Mouse (Mus musculus) splenic B cell, adult 2 months (primary cell): Measurements from ENCODE around the gene Gm49601.

ENCODE experiments used
- DNase-seq: peaks from one replicate; pipeline ENCODE4 v3.0.0-alpha.2; 2011; ENCODE audit warnings: low read depth, low spot score
- H3K27me3 ChIP-seq: 2 replicates; pipeline ENCODE4 v1.6.1; 2012; ENCODE audit warnings: mild to moderate bottlenecking, low read length, moderate library complexity, mixed read lengths; ENCODE audit not compliant: control insufficient read depth, poor library complexity, insufficient read depth, severe bottlenecking
- H3K36me3 ChIP-seq: 2 replicates; pipeline ENCODE4 v1.6.1; 2012; ENCODE audit warnings: mild to moderate bottlenecking, low read length, moderate library complexity, mixed read lengths; ENCODE audit not compliant: control insufficient read depth, poor library complexity, insufficient read depth, severe bottlenecking

The Gm49601 gene

DNA sequence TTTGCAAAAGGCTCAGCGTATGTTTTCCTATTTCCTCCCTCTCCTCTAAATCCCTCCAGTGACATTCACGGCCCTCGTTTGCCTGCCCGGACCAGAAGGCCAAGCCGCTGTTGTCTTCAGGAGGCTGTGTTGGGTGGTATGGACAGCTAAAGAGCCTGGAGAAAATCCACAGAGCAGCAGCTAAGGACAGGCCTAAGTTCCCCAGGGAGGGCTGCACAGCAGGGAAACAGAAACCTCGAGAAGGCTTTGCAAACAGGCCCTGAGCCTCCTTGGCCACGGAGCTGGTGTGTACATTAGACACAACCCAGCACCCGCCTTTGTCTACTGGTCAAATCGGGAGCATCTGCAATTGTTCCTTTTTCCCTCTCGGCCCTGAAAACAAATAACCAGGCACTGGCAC lies 40.6 kb downstream of the Gm49601 start:
- no peaks in the 10 kb centered on the region for H3K36me3 ChIP-seq
- peaks cover 4% of the 10 kb centered on the region; the same call in 1 of the 2 replicates for H3K27me3 ChIP-seq
- no peak for DNase-seq

DNA sequence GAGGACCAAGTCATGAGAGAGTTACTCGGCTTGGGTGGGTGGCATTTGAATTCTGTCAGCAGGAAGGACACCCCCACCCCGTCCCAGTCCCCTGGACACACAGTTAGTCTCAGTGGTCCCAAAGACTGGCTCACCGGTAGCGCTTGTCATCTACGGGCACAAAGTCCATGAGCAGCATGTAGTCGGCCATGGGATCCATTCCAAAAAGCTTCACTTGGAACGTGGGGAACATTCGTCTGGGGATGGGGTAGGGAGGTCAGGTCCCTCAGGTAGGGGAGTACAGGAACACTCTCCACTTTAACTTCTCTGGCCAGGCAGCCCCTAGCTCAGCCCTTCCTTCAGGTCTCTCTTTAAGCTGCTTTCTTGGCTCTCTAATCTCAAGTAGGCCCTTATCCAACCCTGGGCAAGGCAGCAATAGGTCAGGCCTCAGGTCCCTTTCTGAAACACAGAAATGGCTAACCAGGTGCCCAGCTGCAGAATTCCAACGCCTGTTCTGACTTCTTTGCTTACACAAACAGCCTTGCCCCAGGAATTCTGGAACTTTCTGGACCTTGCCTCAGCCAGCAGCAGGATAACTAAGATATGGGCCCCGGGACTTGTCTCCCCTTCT lies 41.2 kb downstream of the Gm49601 start:
- Histone ChIP-seq H3K36me3 (no peaks in the 10 kb centered on the region), H3K27me3 (peaks cover 4% of the 10 kb centered on the region; the same call in 1 of the 2 replicates)
- DNase-seq, result no peak

DNA sequence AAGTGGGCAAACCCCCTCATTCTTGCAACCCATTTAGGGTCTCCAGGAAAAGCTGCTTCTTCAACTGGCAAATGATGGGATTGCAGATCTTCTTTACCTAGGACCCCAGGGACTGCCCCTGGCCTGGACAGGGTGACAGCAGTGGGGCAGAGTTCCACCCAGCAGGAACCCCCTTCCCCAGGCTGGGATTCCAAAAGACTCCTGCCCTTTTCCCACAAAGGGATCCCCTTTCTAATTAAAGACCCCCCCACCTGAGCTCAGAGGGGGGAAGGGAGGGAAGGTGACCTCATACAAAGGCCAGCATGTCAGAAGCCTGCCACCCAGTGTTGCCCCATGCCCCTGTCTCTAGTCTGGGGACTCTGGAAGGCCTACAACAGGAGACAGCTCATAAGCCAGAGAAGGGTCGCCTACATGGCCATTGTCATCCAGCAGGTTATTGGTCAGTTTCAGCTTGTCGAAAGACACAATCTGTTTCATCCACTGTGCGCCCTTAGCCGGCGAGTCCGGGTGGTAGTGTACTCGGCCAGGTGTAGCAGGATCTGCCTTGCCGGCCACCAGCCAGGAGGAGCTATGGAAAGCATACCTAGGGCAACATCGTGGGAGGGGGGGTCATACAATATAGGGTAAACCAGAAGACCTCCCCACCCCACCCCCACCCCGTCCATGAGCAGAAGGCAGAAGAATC lies 42.4 kb downstream of the Gm49601 start:
- H3K27me3 ChIP-seq, result peaks cover 4% of the 10 kb centered on the region; the same call in 1 of the 2 replicates
- DNase-seq, result no peak
- no peaks in the 10 kb centered on the region for H3K36me3 ChIP-seq

DNA sequence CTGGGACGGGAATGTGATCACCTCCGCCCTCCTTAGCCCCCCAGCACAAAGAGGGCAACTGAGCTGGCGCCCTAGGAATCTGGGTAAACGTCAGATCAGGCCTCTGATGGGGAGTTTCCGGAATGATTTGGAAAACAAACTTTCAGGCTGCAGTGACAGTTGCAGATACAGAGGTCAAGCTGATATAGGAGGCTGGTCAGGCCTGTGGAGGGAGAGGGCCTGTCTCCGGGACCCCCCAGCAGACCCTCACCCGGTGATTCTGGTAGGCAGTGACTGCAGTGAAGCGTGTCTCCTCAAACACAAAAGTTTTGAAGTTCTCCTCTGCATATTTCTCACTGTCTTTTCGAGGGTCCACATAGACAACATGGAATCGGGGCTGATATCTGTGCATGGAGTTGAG lies 43.1 kb downstream of the Gm49601 start:
- DNase-seq, result no peak
- H3K27me3 ChIP-seq, result peaks cover 4% of the 10 kb centered on the region; the same call in 1 of the 2 replicates
- no peaks in the 10 kb centered on the region for H3K36me3 ChIP-seq

DNA sequence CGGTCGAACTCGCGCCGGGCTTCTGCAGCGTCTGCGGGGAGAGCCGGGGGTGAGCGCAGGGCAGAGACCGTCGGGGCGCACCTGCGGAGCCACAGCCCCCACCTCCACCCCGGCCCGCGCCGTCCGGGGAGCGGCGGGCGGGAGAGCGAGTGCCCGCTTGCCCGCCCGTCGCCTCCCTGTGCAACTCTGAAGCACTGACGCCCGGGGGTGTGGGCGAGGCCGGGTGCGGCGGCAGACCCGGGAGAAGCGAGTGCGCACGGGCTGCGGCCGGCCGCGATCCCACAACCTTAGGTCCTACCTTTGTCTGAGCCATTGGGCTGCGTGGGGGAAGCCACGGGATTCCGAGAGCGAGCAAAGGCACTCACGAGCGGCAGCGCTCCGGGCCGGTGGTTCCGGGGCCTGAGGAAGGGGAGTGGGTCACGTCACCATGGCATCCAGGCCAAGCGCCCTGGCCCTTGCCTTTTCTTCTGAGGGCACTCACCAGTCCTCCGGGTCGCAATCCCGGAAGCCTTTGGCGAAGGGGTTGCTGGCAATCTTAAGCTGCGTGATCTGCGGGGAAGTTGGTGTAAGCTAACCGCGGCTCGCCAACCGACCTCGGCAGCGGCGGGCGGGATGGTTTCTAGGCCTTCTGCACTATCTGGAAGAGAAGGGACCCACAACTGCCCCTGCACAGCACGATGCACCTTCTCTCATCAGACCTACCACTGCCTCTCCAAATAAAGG lies 43.6 kb downstream of the Gm49601 start:
- Histone ChIP-seq H3K36me3 (no peaks in the 10 kb centered on the region), H3K27me3 (peaks cover 2% of the 10 kb centered on the region; the same call in 1 of the 2 replicates)
- DNase-seq, result no peak

DNA sequence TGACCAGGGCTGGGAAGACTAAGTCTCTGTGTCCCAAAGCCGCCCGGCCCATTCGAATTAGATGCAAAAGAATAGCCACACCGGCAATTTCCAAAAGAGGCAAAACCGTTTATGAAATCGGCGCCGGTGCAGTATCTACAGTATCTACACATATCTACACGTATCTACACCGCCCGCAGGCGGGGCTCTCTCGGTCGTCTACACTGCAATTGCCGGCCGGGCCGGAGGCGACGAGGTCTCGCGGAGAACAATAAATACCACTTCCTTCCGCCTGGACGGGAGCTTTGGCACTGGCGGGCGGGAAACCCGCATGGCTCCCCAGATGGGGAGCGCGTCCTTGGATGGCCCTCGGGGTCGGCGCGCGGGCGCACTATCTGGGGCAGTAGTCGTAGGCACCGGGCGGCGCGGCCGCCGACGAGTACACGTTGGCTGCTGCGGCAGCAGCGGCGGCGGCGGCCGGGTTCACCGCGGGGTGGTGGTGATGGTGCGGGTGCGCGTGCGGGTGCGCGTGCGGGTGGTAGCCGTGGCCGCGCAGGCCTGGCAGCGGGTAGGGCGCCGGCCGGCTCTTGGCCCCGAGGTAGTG lies 44.5 kb downstream of the Gm49601 start:
- no peaks in the 10 kb centered on the region for H3K36me3 ChIP-seq
- H3K27me3 ChIP-seq, result 0 out of 2 replicates have a peak, but pooled peaks cover 2% of the 10 kb centered on the region
- no peak for DNase-seq

DNA sequence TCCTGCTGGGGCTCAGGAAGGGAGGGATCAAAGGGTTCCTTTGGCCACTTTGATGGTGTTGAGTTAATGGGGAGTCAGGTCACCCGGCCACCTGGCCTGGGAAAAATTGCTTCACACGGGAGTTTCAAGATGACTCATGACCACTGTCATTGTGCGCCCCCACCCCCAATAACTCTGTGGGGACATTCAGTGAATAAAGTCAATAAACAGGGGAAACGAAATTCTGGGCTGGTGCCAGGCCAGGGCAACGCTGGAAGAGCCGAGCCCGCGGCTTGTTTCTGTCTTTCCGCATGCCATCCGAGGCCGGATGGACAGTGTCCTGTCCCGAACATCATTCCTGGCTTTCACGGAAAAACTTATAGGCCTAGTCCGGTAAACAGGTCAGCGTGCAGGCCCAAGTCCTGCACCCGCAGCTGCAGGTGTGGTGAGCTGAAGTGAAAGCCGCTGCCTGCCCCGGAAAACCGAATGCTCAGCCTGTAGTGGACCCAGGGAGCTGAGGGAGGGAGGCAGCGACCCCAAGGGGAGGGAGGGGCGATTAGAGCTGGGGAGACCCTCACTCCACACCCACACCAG lies 45.1 kb downstream of the Gm49601 start:
- Histone ChIP-seq H3K27me3 (0 out of 2 replicates have a peak, but pooled peaks cover 2% of the 10 kb centered on the region), H3K36me3 (no peaks in the 10 kb centered on the region)
- DNase-seq, result no peak

DNA sequence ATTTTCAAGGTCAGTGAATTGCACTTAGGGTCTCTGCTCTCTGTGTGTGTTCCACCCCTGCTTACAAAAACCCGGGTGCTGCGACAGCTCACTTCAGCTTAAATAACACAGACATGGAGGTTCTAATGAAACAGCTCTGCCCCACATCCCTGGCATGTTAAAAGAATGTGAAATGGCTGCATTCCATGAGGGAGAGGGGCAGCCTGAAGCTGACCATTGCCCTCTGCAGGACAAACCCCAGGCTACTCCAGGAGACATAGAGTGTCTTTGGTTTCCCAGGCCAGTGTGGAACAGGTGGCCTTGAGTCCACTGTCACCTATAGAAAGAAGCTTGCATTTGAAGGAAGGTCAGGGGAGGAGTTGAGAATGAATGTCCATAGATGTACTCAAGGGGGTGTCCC lies 45.8 kb downstream of the Gm49601 start:
- no peaks in the 10 kb centered on the region for H3K36me3 ChIP-seq
- DNase-seq, result no peak
- 0 out of 2 replicates have a peak, but pooled peaks cover 2% of the 10 kb centered on the region for H3K27me3 ChIP-seq

DNA sequence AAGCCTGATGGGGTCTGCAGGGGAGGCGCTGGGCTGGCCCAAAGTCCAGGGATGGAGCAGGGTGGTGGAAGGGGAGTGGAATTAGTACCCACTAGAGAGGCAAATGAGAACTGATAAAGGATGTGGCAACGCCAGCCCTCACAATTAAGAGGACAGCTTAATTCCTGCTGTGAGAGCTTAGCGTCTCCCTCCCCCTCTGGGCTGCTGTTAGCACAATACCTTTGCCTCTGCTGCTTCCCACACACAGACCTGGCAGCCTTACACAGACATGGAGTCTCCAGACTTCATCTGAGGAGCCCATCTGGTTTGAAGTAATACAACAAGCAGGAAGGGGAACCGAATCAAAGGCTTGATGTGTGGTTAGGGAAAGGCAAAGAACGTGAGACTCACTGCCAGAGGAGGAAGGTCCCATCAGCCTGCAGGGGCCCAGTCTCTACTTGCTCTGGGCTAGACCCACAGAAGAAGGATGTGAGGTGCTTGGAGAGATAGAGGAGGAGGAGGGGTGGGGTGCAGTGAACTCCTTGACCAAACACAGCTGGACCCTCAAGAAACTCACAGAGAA lies 48.5 kb downstream of the Gm49601 start:
- 0 out of 2 replicates have a peak, but pooled peaks cover 2% of the 10 kb centered on the region for H3K27me3 ChIP-seq
- no peak for DNase-seq

DNA sequence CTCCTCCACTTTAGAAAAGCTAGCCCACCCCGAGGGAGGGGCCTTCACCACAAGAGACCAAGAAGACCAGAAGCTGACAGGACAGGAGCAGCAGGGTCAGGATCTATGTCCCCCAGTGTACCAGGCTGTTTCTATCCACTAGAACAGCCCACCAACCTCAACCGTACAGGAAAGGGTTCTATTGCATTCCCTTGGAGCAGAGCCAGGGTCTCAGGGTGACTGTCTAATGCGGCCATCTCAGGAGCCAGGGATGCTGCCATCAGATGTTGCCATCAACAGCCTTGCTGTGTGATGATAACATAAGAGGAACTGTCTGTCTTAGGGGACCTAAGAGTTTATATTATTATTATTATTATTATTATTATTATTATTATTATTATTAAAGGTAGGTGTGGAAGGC lies 49.2 kb downstream of the Gm49601 start:
- no peak for DNase-seq
- Histone ChIP-seq H3K27me3 (0 out of 2 replicates have a peak, but pooled peaks cover 2% of the 10 kb centered on the region), H3K36me3 (no peaks in the 10 kb centered on the region)

More for the DNA sequence above, 48.5 kb downstream of the Gm49601 start:
- no peaks in the 10 kb centered on the region for H3K36me3 ChIP-seq

DNA sequence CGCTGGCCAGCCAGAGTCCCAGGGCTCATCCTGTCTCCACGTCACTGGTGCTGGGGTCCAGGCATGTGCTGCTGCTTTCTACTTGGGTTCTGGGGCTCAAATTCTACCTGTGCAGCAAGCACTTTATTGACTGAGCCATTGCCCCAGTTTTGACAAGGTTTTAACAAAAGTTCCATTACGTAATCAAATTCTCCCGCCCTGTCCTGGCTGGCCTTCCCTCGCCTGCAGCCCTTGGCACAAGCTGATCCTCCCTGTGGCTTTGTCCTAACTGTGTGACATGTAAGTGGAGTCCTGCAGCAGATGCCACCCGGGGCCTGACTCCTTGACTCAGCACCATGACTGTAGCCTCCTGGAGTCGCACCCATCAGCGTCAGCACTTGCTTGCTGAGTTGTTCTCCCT lies 52.0 kb downstream of the Gm49601 start:
- Histone ChIP-seq H3K36me3 (no peaks in the 10 kb centered on the region), H3K27me3 (no peaks in the 10 kb centered on the region)
- no peak for DNase-seq
